Mouse (Mus musculus): ENCODE results near the gene Gm21983. TPM values are rescaled to one million over a fixed set of nuclear protein-coding genes. Genes with fewer than 3 reads are reported as not detected.
A peak's percentile ranks its signal among the peaks of the same experiment; 100 is the strongest.

The Gm21983 gene
- polyA plus RNA-seq, 1 experiment from 2014 or later: not detected

MicroRNA genes within 50 kb of the gene (microRNA counts, 519-probe panel; counts per million panel counts)
- not detected for microRNA mmu-miR-1191

Small RNAs within 50 kb of the gene (microRNA-seq; reads per million reads assigned to microRNA genes)
- gene Mir1191 (8.0 reads per million, percentile 24 among the genes with 10 or more reads in this experiment), gene Mir3101 (not detected)

Other genes starting within 250 kb of the Gm21983 start
- gene Cyp2a22, start 241.7 kb downstream of the Gm21983 start, polyA plus RNA-seq (2016; fragmentation: Nextera tagmentation; extraction: Ambion mirVana): not detected in 2 replicates
- gene Cyp2a12, start 152.0 kb downstream of the Gm21983 start, polyA plus RNA-seq (2016; fragmentation: Nextera tagmentation; extraction: Ambion mirVana): not detected in 2 replicates
- gene Cyp2f2, start 61.2 kb downstream of the Gm21983 start, polyA plus RNA-seq (2016; fragmentation: Nextera tagmentation; extraction: Ambion mirVana): not detected in 2 replicates
- 0.15 and 0.34 TPM in 2 replicates for gene Cyp2t4, start 27.4 kb downstream of the Gm21983 start, polyA plus RNA-seq (2016; fragmentation: Nextera tagmentation; extraction: Ambion mirVana)
- 89.9 and 92.2 TPM in 2 replicates for gene Egln2, start 14.3 kb downstream of the Gm21983 start, polyA plus RNA-seq (2016; fragmentation: Nextera tagmentation; extraction: Ambion mirVana)
- 69.4 and 70.4 TPM in 2 replicates for gene Rab4b, start 2.2 kb downstream of the Gm21983 start, polyA plus RNA-seq (2016; fragmentation: Nextera tagmentation; extraction: Ambion mirVana)
- gene Mia, start 71 bp upstream of the Gm21983 start, polyA plus RNA-seq (2016; fragmentation: Nextera tagmentation; extraction: Ambion mirVana): 9.0 and 11.7 TPM in 2 replicates
- 3.9 and 4.1 TPM in 2 replicates for gene BC024978, start 14.7 kb upstream of the Gm21983 start, polyA plus RNA-seq (2016; fragmentation: Nextera tagmentation; extraction: Ambion mirVana)
- gene Snrpa, start 15.2 kb upstream of the Gm21983 start, polyA plus RNA-seq (2016; fragmentation: Nextera tagmentation; extraction: Ambion mirVana): 302 and 306 TPM in 2 replicates
- gene Itpkc, start 47.6 kb upstream of the Gm21983 start, polyA plus RNA-seq (2016; fragmentation: Nextera tagmentation; extraction: Ambion mirVana): 6.3 and 7.5 TPM in 2 replicates
- 20.2 and 21.0 TPM in 2 replicates for gene Coq8b, start 51.9 kb upstream of the Gm21983 start, polyA plus RNA-seq (2016; fragmentation: Nextera tagmentation; extraction: Ambion mirVana)
- 40.6 and 41.8 TPM in 2 replicates for gene Numbl, start 77.3 kb upstream of the Gm21983 start, polyA plus RNA-seq (2016; fragmentation: Nextera tagmentation; extraction: Ambion mirVana)
- gene Ltbp4, start 156.6 kb upstream of the Gm21983 start, polyA plus RNA-seq (2016; fragmentation: Nextera tagmentation; extraction: Ambion mirVana): 12.4 and 16.5 TPM in 2 replicates
- gene Shkbp1, start 174.9 kb upstream of the Gm21983 start, polyA plus RNA-seq (2016; fragmentation: Nextera tagmentation; extraction: Ambion mirVana): 77.1 and 81.2 TPM in 2 replicates
- gene Gm20479, start 176.3 kb upstream of the Gm21983 start, polyA plus RNA-seq (2016; fragmentation: Nextera tagmentation; extraction: Ambion mirVana): 1.5 TPM in 1 of 2 replicates, not detected in the other